Mouse (Mus musculus): ENCODE results near the gene Cryzl2.

DNA sequence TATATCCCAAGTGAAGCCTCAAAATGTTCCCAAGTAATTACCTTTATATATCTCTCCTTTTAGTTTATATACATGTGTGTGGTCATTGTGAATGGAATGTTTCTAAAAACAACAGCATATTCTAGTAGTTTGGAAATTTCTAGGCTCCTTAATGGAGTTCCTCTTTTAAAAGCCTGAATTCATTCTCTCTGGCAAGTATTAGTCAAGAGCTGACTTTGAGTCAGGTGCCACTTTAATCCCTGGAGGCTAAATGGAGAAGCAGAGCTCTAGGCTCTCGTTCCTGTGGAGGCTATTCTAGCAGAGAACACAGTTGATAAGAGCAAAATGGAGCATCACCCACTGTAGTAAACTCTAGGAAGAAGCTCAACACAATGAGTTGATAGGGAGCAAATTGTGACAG lies 31.4 kb upstream of the Cryzl2 start:
- TF ChIP-seq CTCF (IDR thresholded peaks at IDR 0.05; ENCODE audit: borderline replicate concordance, extremely low read depth, insufficient read depth, insufficient read length) (no peak), POLR2A (IDR thresholded peaks at IDR 0.05; ENCODE audit: borderline replicate concordance, extremely low read depth, insufficient read depth, insufficient read length, poor library complexity, severe bottlenecking) (no peak)
